Mouse (Mus musculus) limb, embryonic 10.5 days (tissue): ENCODE measurements around the gene Snai3. TPM values are rescaled to one million over a fixed set of nuclear protein-coding genes. Genes with fewer than 3 reads are reported as not detected.
A peak's percentile ranks its signal among the peaks of the same experiment; 100 is the strongest.

Source experiments
- DNase-seq: peaks from one replicate; pipeline ENCODE4 v3.0.0-alpha.2; 2017; ENCODE audit warnings: low spot score
- H3K27ac ChIP-seq: fragments of 300-500 bp; sonication (generic); 2 replicates; pipeline ENCODE4 v1.5.1; 2016; ENCODE audit warnings: mild to moderate bottlenecking
- H3K27me3 ChIP-seq: fragments of 300-500 bp; sonication (generic); 2 replicates; pipeline ENCODE4 v1.6.1; 2016; ENCODE audit warnings: low read depth, mild to moderate bottlenecking; ENCODE audit not compliant: poor library complexity, severe bottlenecking
- H3K36me3 ChIP-seq: fragments of 300-500 bp; sonication (generic); 2 replicates; pipeline ENCODE4 v1.6.1; 2016; ENCODE audit warnings: mild to moderate bottlenecking, moderate library complexity
- H3K4me1 ChIP-seq: fragments of 300-500 bp; sonication (generic); 2 replicates; pipeline ENCODE4 v1.6.1; 2016
- H3K4me3 ChIP-seq: fragments of 300-500 bp; sonication (generic); 2 replicates; pipeline ENCODE4 v1.5.1; 2016; ENCODE audit warnings: mild to moderate bottlenecking, moderate library complexity
- H3K9me3 ChIP-seq: fragments of 300-500 bp; sonication (generic); replicated peaks from 2 replicates; pipeline ENCODE4 v1.6.1; 2016; ENCODE audit warnings: mild to moderate bottlenecking
- WGBS: fragments of 180-500 bp; shearing (Covaris S2); methylation state at CpG from one replicate; pipeline ENCODE4 v1.1.7; 2016; 5-methylcytosine and 5-hydroxymethylcytosine counted together
- polyA plus RNA-seq: library from polyadenylated mRNA; unstranded; fragments of >200 nt; fragmentation: Nextera tagmentation; extraction: Ambion mirVana; gene quantifications from 2 replicates; pipeline ENCODE4 v1.2.1, GENCODE M21; 2016

Gene Snai3
- polyA plus RNA-seq, 1 experiment from 2014 or later, result not detected

DNA sequence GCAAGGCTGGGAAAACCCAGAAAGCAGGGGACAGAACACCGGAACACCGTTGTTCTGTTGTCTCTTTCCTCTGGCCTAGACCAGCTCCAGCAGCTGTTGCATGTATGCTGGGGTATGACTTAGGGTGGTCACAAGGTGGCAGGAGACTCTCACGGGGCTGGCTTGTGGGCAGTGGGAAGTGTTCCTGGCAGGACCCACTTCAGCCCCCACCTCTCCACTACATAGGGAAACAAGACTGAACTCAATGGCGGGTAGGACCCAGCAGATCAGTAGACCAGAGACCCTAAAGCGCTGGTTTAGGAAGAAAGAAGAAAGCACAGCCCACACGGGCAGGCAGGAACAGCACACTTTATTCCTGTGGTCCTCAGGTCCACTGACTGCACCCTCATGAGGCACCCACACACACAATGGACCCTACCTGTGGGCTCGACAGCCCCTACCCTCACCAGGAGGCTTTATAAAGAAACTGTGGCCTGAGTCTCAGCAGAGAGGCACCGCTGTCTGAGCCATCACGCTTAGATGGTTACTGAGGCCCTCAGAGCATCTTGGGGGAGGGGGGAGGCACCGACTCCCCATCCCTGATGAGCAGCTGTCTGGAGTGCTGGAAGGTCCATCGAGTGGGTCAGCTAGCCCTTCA is 27.1 kb downstream of the Snai3 start:
- WGBS, result 69% methylated on average over 11 of the region's 11 CpGs
- Histone ChIP-seq H3K36me3 (peaks cover 53% of the 10 kb centered on the region), H3K9me3 (no peaks in the 10 kb centered on the region), H3K4me1 (peaks cover 32% of the 10 kb centered on the region), H3K27ac (peak overlapping the region; percentile 84), H3K4me3 (peak overlapping the region; percentile 63; the same call in 1 of the 2 replicates), H3K27me3 (no peaks in the 10 kb centered on the region)
- DNase-seq, result no peak

DNA sequence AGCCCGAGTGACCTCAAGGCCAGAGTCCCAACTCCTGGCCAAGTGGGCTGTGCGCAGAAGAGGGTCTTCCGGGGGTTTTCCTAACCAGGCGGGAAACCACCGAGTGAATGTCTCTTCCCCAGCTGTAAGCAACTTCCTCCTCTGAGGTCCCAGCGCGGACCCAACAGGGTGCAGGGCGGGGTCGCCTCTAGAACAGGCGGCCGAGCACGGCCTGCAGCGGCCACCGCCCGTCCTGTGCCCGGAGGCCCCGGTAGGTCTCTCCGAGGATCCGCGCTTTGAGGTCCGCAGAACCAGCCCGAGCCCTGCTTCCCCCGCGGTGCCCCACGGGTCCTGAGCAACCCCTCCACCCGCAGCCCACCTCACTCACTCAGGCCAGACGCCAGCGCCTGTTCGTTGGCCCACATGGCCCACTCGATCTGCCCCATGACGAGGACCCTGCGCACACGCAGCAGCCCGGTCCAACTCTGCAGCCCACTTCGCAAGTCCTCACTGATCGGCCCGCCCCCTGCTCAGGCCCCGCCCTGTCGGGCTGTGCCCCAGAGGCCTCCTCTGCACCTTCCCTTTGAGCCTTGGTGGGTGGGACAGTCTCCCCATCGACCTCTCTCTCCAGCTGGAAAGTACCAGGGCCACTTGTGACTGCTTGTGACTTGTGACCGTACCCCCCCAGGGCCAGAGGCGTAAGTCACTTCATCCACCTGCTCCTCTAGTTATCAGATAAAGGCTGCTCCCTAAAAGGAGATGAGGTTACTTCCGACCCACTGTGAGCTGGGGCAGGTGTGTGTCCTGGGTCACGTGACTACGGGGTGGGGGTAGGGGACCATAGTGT is 27.9 kb downstream of the Snai3 start, which contains the start of gene Cyba:
Cyba (minus strand) TSS at position 488 of the 826 bp plus-strand sequence.
- Histone ChIP-seq H3K27me3 (no peaks in the 10 kb centered on the region), H3K4me1 (peaks cover 26% of the 10 kb centered on the region), H3K4me3 (peak within 1 kb of the TSS; percentile 63), H3K36me3 (peaks cover 46% of the 10 kb centered on the region), H3K9me3 (no peaks in the 10 kb centered on the region), H3K27ac (peak within 1 kb of the TSS; percentile 84)
- DNase-seq, result peak; percentile 77
- WGBS, result 5% methylated on average over 45 of the region's 45 CpGs

- Histone ChIP-seq H3K36me3 (peaks cover 41% of the 10 kb centered on the region), H3K27ac (peak overlapping the region; percentile 84)
- 45% methylated on average over 18 of the region's 18 CpGs for WGBS
These were observed 28.7 kb downstream of the Snai3 start for GRCm38 (mm10) chr8:122431694-122432442.

GRCm38 (mm10) chr8:122430646-122431045 is 29.9 kb downstream of the Snai3 start:
- Histone ChIP-seq H3K27me3 (no peaks in the 10 kb centered on the region), H3K27ac (no peak overlapping the region), H3K36me3 (peaks cover 35% of the 10 kb centered on the region), H3K4me3 (no peak overlapping the region), H3K4me1 (peaks cover 23% of the 10 kb centered on the region), H3K9me3 (no peaks in the 10 kb centered on the region)
- WGBS, result 83% methylated on average over 3 of the region's 3 CpGs
- DNase-seq, result no peak

More at GRCm38 (mm10) chr8:122431694-122432442, 28.7 kb downstream of the Snai3 start:
- H3K4me1 ChIP-seq, result peaks cover 23% of the 10 kb centered on the region
- no peaks in the 10 kb centered on the region for H3K9me3 ChIP-seq
- DNase-seq, result peak; percentile 54
- no peaks in the 10 kb centered on the region for H3K27me3 ChIP-seq
- H3K4me3 ChIP-seq, result peak overlapping the region; percentile 63

GRCm38 (mm10) chr8:122430058-122430636 is 30.4 kb downstream of the Snai3 start:
- no peaks in the 10 kb centered on the region for H3K27me3 ChIP-seq
- H3K36me3 ChIP-seq, result peaks cover 30% of the 10 kb centered on the region
- WGBS, result 87% methylated on average over 10 of the region's 10 CpGs
- no peak overlapping the region for H3K4me3 ChIP-seq
- DNase-seq, result no peak
- H3K4me1 ChIP-seq, result peaks cover 23% of the 10 kb centered on the region
- H3K27ac ChIP-seq, result no peak overlapping the region
- no peaks in the 10 kb centered on the region for H3K9me3 ChIP-seq

- Histone ChIP-seq H3K4me1 (peaks cover 20% of the 10 kb centered on the region), H3K4me3 (no peak overlapping the region), H3K27me3 (no peaks in the 10 kb centered on the region), H3K36me3 (0 out of 2 replicates have a peak, but pooled peaks cover 12% of the 10 kb centered on the region), H3K27ac (no peak overlapping the region), H3K9me3 (no peaks in the 10 kb centered on the region)
- no peak for DNase-seq
- WGBS, result 87% methylated on average over 9 of the region's 9 CpGs
These were observed 32.4 kb downstream of the Snai3 start for GRCm38 (mm10) chr8:122428163-122428562.

DNA sequence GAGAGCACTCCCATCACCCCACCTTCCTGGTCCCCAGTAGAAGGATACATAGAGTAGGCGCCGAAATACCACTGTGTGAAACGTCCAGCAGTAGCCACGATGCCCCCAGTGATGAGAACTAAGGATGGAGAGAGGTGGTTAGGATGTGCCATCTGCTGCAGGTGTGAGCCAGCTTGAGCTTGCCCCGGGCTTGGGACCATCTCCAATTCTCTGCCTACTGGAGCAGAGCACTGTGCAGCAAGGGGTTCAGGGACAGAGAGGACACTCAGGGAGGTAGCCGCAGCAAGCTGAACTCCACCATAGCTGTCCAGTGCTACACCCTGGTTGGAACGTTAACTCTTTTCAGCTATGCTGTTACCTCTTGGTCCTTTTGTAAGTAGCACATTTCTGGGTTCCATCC is 32.9 kb downstream of the Snai3 start:
- no peak for DNase-seq
- H3K4me1 ChIP-seq, result peaks cover 15% of the 10 kb centered on the region
- 0 out of 2 replicates have a peak, but pooled peaks cover 12% of the 10 kb centered on the region for H3K36me3 ChIP-seq
- no peak overlapping the region for H3K4me3 ChIP-seq
- no peak overlapping the region for H3K27ac ChIP-seq
- no peaks in the 10 kb centered on the region for H3K27me3 ChIP-seq
- WGBS, result 89% methylated on average over 7 of the region's 7 CpGs
- no peaks in the 10 kb centered on the region for H3K9me3 ChIP-seq

- H3K9me3 ChIP-seq, result no peaks in the 10 kb centered on the region
- no peak for DNase-seq
- H3K4me1 ChIP-seq, result no peaks in the 10 kb centered on the region; the same call in 1 of the 2 replicates
- H3K36me3 ChIP-seq, result 0 out of 2 replicates have a peak, but pooled peaks cover 12% of the 10 kb centered on the region
- no peaks in the 10 kb centered on the region for H3K27me3 ChIP-seq
- no peak overlapping the region for H3K4me3 ChIP-seq
- 79% methylated on average over 9 of the region's 9 CpGs for WGBS
- H3K27ac ChIP-seq, result no peak overlapping the region
These were observed 34.4 kb downstream of the Snai3 start for GRCm38 (mm10) chr8:122426145-122426544.

GRCm38 (mm10) chr8:122423659-122424058 is 36.9 kb downstream of the Snai3 start:
- no peaks in the 10 kb centered on the region for H3K4me1 ChIP-seq
- no peaks in the 10 kb centered on the region for H3K9me3 ChIP-seq
- DNase-seq, result no peak
- no peak overlapping the region for H3K27ac ChIP-seq
- no peak overlapping the region for H3K4me3 ChIP-seq
- WGBS, result 59% methylated on average over 5 of the region's 5 CpGs
- peaks cover 26% of the 10 kb centered on the region for H3K36me3 ChIP-seq
- no peaks in the 10 kb centered on the region for H3K27me3 ChIP-seq

GRCm38 (mm10) chr8:122423217-122423616 is 37.3 kb downstream of the Snai3 start:
- 87% methylated on average over 24 of the region's 24 CpGs for WGBS
- Histone ChIP-seq H3K27me3 (no peaks in the 10 kb centered on the region), H3K4me1 (no peaks in the 10 kb centered on the region), H3K4me3 (no peak overlapping the region), H3K9me3 (no peaks in the 10 kb centered on the region), H3K27ac (no peak overlapping the region), H3K36me3 (peaks cover 31% of the 10 kb centered on the region)
- no peak for DNase-seq

- H3K4me1 ChIP-seq, result no peaks in the 10 kb centered on the region
- DNase-seq, result no peak
- WGBS, result 87% methylated on average over 14 of the region's 14 CpGs
- no peaks in the 10 kb centered on the region for H3K27me3 ChIP-seq
- H3K36me3 ChIP-seq, result peaks cover 44% of the 10 kb centered on the region
- 0 out of 2 replicates have a peak within 1 kb of the TSS, but pooled peaks have one; percentile 17 for H3K27ac ChIP-seq
- H3K9me3 ChIP-seq, result no peaks in the 10 kb centered on the region
- no peak within 1 kb of the TSS for H3K4me3 ChIP-seq
These were observed 39.0 kb downstream of the Snai3 start, which contains the start of gene Il17c for GRCm38 (mm10) chr8:122421376-122422070. Il17c (plus strand) TSS chr8:122422020.
